Mouse (Mus musculus) midbrain, embryonic 11.5 days (tissue): ENCODE measurements around the gene Olfr539. TPM values are rescaled to one million over a fixed set of nuclear protein-coding genes. Genes with fewer than 3 reads are reported as not detected.
"Not testable (repeated sequence)": the region's sequence is repeated elsewhere in the genome, so short reads cannot be mapped to it uniquely, and the experiment has no call there.

Source experiments
- ATAC-seq: fragments of 200-750 bp; cut with Nextera tagmentation; 2 replicates; pipeline ENCODE4 v1.8.0; 2017; ENCODE audit warnings: moderate TSS enrichment, moderate library complexity; ENCODE audit not compliant: low FRiP score
- DNase-seq: peaks from one replicate; pipeline ENCODE4 v3.0.0; 2015; ENCODE audit warnings: low spot score; ENCODE audit errors: missing footprints
- H3K27ac ChIP-seq: fragments of 300-500 bp; sonication (generic); 2 replicates; pipeline ENCODE4 v1.5.1; 2014; ENCODE audit warnings: low read depth, low read length
- H3K27me3 ChIP-seq: fragments of 300-500 bp; sonication (generic); 2 replicates; pipeline ENCODE4 v1.6.1; 2014; ENCODE audit warnings: mild to moderate bottlenecking, low read length, moderate library complexity, mixed read lengths; ENCODE audit not compliant: control insufficient read depth, insufficient read depth
- H3K36me3 ChIP-seq: fragments of 300-500 bp; sonication (generic); 2 replicates; pipeline ENCODE4 v1.6.1; 2014; ENCODE audit warnings: mild to moderate bottlenecking, low read length, moderate library complexity, mixed read lengths; ENCODE audit not compliant: control insufficient read depth, insufficient read depth
- H3K4me1 ChIP-seq: fragments of 300-500 bp; sonication (generic); 2 replicates; pipeline ENCODE4 v1.6.1; 2014; ENCODE audit warnings: low read length; ENCODE audit not compliant: control insufficient read depth, insufficient read depth
- H3K4me2 ChIP-seq: fragments of 300-500 bp; sonication (generic); 2 replicates; pipeline ENCODE4 v1.6.1; 2014; ENCODE audit warnings: mild to moderate bottlenecking, moderate library complexity
- H3K4me3 ChIP-seq: fragments of 300-500 bp; sonication (generic); 2 replicates; pipeline ENCODE4 v1.5.1; 2014; ENCODE audit warnings: low read depth, low read length
- H3K9ac ChIP-seq: fragments of 300-500 bp; sonication (generic); 2 replicates; pipeline ENCODE4 v1.6.1; 2014; ENCODE audit warnings: low read length
- H3K9me3 ChIP-seq: fragments of 300-500 bp; sonication (generic); 2 replicates; pipeline ENCODE4 v1.6.1; 2016; ENCODE audit warnings: low read length; ENCODE audit not compliant: control insufficient read depth
- WGBS: fragments of 180-500 bp; shearing (Covaris S2); extraction: QIAGEN DNeasy Blood & Tissue Kit; methylation state at CpG from one replicate; pipeline ENCODE4 v1.1.7; 2014; 5-methylcytosine and 5-hydroxymethylcytosine counted together
- polyA plus RNA-seq: library from polyadenylated mRNA; unstranded; fragments of >200 nt; fragmentation: Nextera tagmentation; extraction: Ambion mirVana; gene quantifications from 2 replicates; pipeline ENCODE4 v1.2.1, GENCODE M21; 2014

Olfr539 gene
- not detected in 2 replicates for polyA plus RNA-seq

DNA sequence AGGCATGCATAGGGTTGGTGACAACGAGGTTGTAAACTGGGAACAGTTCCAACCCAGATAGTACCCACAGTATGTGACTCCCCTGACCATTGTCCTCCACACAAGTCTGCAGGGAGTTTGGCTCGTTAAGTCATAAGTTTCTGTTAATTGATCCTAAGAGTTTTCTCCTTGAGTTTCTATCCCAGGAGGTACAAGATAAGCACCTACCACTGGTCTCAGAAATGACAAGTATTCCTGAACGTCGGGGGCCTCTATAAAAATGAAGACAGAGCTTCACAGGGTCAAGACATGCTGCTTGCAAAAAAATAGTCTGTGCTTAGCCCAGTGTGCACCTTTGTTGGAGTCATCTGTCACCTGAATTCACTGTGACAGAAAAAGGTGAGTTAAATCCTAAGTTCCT, at the start of gene Olfr539:
Gene Olfr539, plus strand, starts transcription at position 301 of the 400 bp plus-strand sequence.
- DNase-seq: no peak
- no peak within 1 kb of the TSS for H3K4me2 ChIP-seq
- H3K9me3 ChIP-seq: no peaks in the 10 kb centered on the region
- WGBS: 91% methylated on average over 4 of the region's 4 CpGs
- H3K27ac ChIP-seq: no peak within 1 kb of the TSS
- no peaks in the 10 kb centered on the region for H3K4me1 ChIP-seq
- ATAC-seq: no peak
- no peaks in the 10 kb centered on the region for H3K27me3 ChIP-seq
- H3K4me3 ChIP-seq: no peak within 1 kb of the TSS
- H3K9ac ChIP-seq: no peak within 1 kb of the TSS
- H3K36me3 ChIP-seq: no peaks in the 10 kb centered on the region

DNA sequence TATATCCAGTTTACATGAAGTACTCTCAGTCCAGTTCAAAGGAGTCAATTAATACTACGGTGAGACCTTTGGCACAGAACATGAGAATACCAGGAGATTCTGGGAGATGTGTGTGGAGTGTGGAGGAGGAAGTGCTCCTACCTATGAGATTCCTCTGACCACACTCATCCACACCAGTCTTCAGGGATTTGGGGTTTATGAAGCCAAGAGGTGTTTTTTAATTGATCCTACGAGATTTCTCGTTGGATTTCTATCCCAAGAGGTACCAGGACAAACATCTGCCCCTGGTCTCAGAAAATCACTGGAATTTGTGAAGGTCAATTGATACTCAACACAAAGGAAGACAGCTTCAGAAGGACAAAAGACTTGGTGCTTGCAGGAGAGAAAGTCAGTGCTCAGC, 31.1 kb upstream of the Olfr539 start, which contains the start of gene Olfr61:
Gene Olfr61, plus strand, starts transcription at position 301 of the 400 bp plus-strand sequence.
- ATAC-seq: not testable (repeated sequence)
- WGBS: 92% methylated on average over 3 of the region's 3 CpGs

DNA sequence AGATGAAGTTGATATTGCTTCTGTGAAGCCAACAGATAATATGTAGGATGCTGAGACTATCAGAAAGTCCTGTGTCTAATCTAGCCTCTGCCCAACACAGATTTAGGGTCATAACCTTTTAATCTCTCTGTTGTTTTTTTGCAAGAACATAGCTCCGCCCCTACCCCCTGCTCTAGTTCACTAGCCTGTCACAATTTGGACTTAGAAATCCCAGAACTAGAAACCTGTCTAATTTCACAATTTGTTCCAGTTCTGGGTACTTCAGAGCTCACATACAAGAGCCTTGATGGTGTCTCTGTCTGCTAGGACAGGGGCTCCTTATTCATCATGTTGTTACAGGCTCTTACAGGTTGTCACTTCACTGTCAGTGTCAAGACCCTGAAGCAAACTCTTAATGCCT, 29.2 kb upstream of the Olfr539 start:
- H3K4me2 ChIP-seq: no peak overlapping the region
- H3K4me3 ChIP-seq: no peak overlapping the region
- H3K27ac ChIP-seq: no peak overlapping the region
- no peaks in the 10 kb centered on the region for H3K9me3 ChIP-seq
- H3K4me1 ChIP-seq: no peaks in the 10 kb centered on the region
- WGBS: 61% methylated on average over 1 of the region's 1 CpGs
- no peak overlapping the region for H3K9ac ChIP-seq
- no peaks in the 10 kb centered on the region for H3K27me3 ChIP-seq
- ATAC-seq (no peak), DNase-seq (no peak)
- H3K36me3 ChIP-seq: no peaks in the 10 kb centered on the region

More for the DNA sequence above, 31.1 kb upstream of the Olfr539 start, which contains the start of gene Olfr61:
- H3K9me3 ChIP-seq, H3K27ac ChIP-seq, H3K4me1 ChIP-seq, H3K4me2 ChIP-seq, H3K9ac ChIP-seq, H3K36me3 ChIP-seq, DNase-seq, H3K27me3 ChIP-seq, H3K4me3 ChIP-seq: not testable (repeated sequence)

DNA sequence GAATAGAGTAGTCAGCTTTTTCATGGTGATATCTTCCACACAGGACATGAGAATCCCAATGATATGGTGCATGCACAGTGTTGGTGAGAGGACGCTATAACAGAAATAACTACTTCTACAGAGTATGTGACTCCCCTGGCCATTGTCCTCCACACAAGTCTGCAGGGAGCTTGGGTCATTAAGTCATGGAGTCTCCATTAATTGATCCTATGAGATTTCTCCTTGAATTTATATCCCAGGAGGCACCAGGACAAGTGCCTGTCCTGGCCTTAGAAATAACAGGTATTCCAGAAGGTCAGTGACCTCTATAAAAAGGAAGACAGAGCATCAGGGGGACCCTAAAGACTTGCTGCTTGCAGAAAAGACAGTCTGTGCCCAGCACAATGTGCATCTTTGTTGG, 13.6 kb upstream of the Olfr539 start, which contains the start of gene Olfr53:
Gene Olfr53, plus strand, starts transcription at position 301 of the 400 bp plus-strand sequence.
- H3K27ac ChIP-seq: no peak within 1 kb of the TSS
- H3K4me1 ChIP-seq: no peaks in the 10 kb centered on the region
- no peaks in the 10 kb centered on the region for H3K27me3 ChIP-seq
- WGBS: 96% methylated on average over 1 of the region's 1 CpGs
- ATAC-seq (no peak), DNase-seq (no peak)
- H3K4me3 ChIP-seq: no peak within 1 kb of the TSS
- H3K4me2 ChIP-seq: no peak within 1 kb of the TSS
- H3K9me3 ChIP-seq: no peaks in the 10 kb centered on the region
- H3K36me3 ChIP-seq: no peaks in the 10 kb centered on the region
- no peak within 1 kb of the TSS for H3K9ac ChIP-seq

DNA sequence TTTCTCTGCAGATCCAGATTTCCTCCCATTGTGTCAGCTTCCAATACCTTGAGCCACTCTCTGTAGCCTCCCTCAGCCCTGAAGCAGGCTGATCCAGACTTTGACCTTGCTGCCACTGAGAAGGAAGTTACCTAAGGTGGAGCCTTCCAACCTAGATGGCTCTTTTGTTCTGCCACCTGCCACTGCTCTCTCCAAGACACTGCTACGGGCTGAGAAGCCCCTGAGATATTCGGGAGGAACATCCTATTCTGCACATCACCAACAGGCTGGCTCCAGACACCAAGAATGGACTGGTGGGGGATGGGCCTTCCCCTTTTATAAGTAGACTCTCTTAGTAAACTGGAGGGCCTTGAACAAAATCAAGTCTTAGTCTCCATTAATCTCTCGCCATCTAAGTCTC, 11.0 kb downstream of the Olfr539 start:
- WGBS: 85% methylated on average over 3 of the region's 3 CpGs
- ATAC-seq, DNase-seq: not testable (repeated sequence)

DNA sequence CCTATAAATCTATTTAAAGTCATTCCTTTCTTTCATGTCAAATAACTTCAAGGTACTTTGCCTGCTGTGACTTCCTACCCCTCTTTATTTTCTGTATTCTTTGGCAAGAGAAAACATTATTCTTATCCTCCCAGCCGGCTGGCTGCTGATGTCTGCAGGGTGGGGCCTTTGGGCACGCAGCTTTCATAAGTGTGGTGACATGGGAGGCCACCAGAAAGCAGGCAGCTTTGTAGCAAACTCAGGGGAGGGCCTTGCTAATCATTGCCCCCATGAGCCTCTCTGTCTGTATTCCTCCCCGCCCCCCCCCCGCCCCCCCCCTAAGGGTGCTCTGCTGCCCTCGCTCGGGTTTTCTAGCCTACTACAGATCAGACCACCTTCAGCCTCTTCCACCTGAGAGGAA, 16.1 kb downstream of the Olfr539 start:
- no peaks in the 10 kb centered on the region for H3K27me3 ChIP-seq
- no peak overlapping the region for H3K27ac ChIP-seq
- DNase-seq: no peak
- H3K4me2 ChIP-seq: peak overlapping the region; percentile 23
- H3K4me1 ChIP-seq: no peaks in the 10 kb centered on the region
- H3K36me3 ChIP-seq: no peaks in the 10 kb centered on the region
- no peaks in the 10 kb centered on the region; the same call in 1 of the 2 replicates for H3K9me3 ChIP-seq
- 8% methylated on average over 2 of the region's 6 CpGs for WGBS
- H3K9ac ChIP-seq: no peak overlapping the region
- H3K4me3 ChIP-seq: no peak overlapping the region
- peak; percentile 66; the same call in 1 of the 2 replicates for ATAC-seq

More for the DNA sequence above, 11.0 kb downstream of the Olfr539 start:
- H3K27me3 ChIP-seq, H3K27ac ChIP-seq, H3K4me3 ChIP-seq, H3K9ac ChIP-seq, H3K4me1 ChIP-seq, H3K36me3 ChIP-seq, H3K4me2 ChIP-seq, H3K9me3 ChIP-seq: not testable (repeated sequence)

DNA sequence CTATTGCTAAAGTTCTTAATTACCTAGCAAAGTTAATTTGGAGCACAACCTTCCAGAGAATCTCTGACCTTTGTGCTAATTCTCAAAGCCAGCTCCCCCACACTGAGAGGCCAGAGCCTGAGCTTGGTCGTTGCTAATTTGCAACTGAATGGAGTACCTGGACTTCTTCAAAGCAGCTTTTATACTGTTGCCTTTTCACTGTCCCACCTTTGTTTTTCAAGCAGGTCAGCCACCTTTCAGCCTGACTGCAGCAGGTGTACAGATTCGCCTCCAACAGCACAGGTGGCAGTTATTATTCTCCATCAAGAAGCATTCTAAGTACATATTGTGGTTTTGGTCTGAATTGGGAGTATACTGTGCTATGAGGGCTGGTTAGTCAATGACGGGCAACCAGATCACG, 19.9 kb downstream of the Olfr539 start:
- not testable (repeated sequence) for H3K36me3 ChIP-seq, H3K27me3 ChIP-seq, H3K4me2 ChIP-seq, H3K9ac ChIP-seq, H3K4me1 ChIP-seq, DNase-seq, H3K27ac ChIP-seq, H3K4me3 ChIP-seq, ATAC-seq, H3K9me3 ChIP-seq
- 69% methylated on average over 4 of the region's 4 CpGs for WGBS

DNA sequence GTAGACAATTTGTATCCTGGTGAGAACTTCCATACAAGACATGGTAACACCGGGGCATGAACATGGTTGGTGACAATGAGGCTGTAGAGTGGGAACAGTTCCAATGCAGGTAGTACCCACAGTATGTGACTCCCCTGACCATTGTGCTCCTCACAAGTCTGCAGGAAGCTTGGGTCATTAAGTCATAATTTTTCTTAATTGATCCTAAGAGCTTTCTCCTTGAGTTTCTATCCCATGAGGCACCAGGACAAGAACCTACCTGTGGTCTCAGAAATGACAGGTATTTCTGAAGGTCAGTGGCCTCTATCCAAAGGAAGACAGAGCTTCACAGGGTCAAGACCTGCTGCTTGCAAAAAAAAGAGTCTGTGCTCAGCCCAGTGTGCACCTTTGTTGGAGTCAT, 21.9 kb downstream of the Olfr539 start, which contains the start of gene Olfr45:
Gene Olfr45, plus strand, starts transcription at position 301 of the 400 bp plus-strand sequence.
- no peak within 1 kb of the TSS for H3K4me2 ChIP-seq
- H3K27me3 ChIP-seq: no peaks in the 10 kb centered on the region
- no peaks in the 10 kb centered on the region for H3K36me3 ChIP-seq
- no peaks in the 10 kb centered on the region for H3K4me1 ChIP-seq
- H3K9ac ChIP-seq: no peak within 1 kb of the TSS
- H3K27ac ChIP-seq: no peak within 1 kb of the TSS
- ATAC-seq (no peak), DNase-seq (no peak)
- no peaks in the 10 kb centered on the region for H3K9me3 ChIP-seq
- 96% methylated on average over 1 of the region's 1 CpGs for WGBS
- no peak within 1 kb of the TSS for H3K4me3 ChIP-seq

DNA sequence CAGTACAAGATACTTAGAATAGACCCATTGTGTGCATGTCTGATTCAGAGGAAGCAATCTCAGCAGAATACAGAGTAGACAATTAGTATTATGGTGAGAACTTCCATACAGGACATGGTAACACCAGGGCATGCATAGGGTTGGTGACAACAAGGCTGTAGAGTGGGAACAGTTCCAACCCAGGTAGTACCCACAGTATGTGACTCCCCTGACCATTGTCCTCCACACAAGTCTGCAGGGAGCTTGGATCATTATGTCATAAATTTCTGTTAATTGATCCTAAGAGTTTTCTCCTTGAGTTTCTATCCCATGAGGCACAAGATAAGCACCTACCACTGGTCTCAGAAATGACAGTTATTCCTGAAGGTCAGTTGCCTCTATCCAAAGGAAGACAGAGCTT, 37.2 kb downstream of the Olfr539 start, which contains the start of gene Olfr541:
Gene Olfr541, plus strand, starts transcription at position 301 of the 400 bp plus-strand sequence.
- Histone ChIP-seq H3K27ac (no peak within 1 kb of the TSS), H3K4me1 (no peaks in the 10 kb centered on the region), H3K9ac (no peak within 1 kb of the TSS), H3K4me2 (no peak within 1 kb of the TSS), H3K4me3 (no peak within 1 kb of the TSS), H3K27me3 (no peaks in the 10 kb centered on the region), H3K36me3 (no peaks in the 10 kb centered on the region), H3K9me3 (no peaks in the 10 kb centered on the region)
- DNase-seq (no peak), ATAC-seq (no peak)
